Mouse (Mus musculus): ENCODE measurements around the gene Defb23.
"Not testable (repeated sequence)": the region's sequence is repeated elsewhere in the genome, so short reads cannot be mapped to it uniquely, and the experiment has no call there.

Defb23 gene

GRCm38 (mm10) chr2:152436983-152437860 is 27.2 kb downstream of the Defb23 start:
- peak; percentile 87 for DNase-seq (ENCODE audit: extremely low spot score, low spot score)

- no peak for DNase-seq (ENCODE audit: extremely low spot score, low spot score)
Measured at GRCm38 (mm10) chr2:152436405-152436901, 28.0 kb downstream of the Defb23 start.

GRCm38 (mm10) chr2:152428481-152428880 is 35.9 kb downstream of the Defb23 start:
- not testable (repeated sequence) for DNase-seq (ENCODE audit: extremely low spot score, low spot score)

GRCm38 (mm10) chr2:152427493-152427892 is 36.9 kb downstream of the Defb23 start:
- no peak for DNase-seq (ENCODE audit: extremely low spot score, low spot score)

- no peak for DNase-seq (ENCODE audit: extremely low spot score, low spot score)
Measured at GRCm38 (mm10) chr2:152415786-152416185, 48.6 kb downstream of the Defb23 start.

- DNase-seq (ENCODE audit: extremely low spot score, low spot score), result no peak
Measured at GRCm38 (mm10) chr2:152415287-152415686, 49.1 kb downstream of the Defb23 start, which contains the start of gene 6820408C15Rik. Gene 6820408C15Rik (plus strand): TSS chr2:152415587.

- DNase-seq (ENCODE audit: extremely low spot score, low spot score), result peak; percentile 93
Measured at GRCm38 (mm10) chr2:152414591-152415165, 49.7 kb downstream of the Defb23 start, which contains the start of gene Zcchc3. Gene Zcchc3 (minus strand): TSS chr2:152415027.

- no peak for DNase-seq (ENCODE audit: extremely low spot score, low spot score)
Measured at GRCm38 (mm10) chr2:152413765-152414584, 50.4 kb downstream of the Defb23 start.

GRCm38 (mm10) chr2:152413158-152413764 is 51.2 kb downstream of the Defb23 start:
- no peak for DNase-seq (ENCODE audit: extremely low spot score, low spot score)

GRCm38 (mm10) chr2:152412526-152413157 is 51.8 kb downstream of the Defb23 start:
- peak; percentile 47 for DNase-seq (ENCODE audit: extremely low spot score, low spot score)

- no peak for DNase-seq (ENCODE audit: extremely low spot score, low spot score)
Measured at GRCm38 (mm10) chr2:152411471-152411870, 52.9 kb downstream of the Defb23 start.

- DNase-seq (ENCODE audit: extremely low spot score, low spot score), result peak; percentile 93
Measured at GRCm38 (mm10) chr2:152410971-152411371, 53.4 kb downstream of the Defb23 start.

- DNase-seq (ENCODE audit: extremely low spot score, low spot score), result no peak
Measured at GRCm38 (mm10) chr2:152409781-152410180, 54.6 kb downstream of the Defb23 start.
